Mouse (Mus musculus) embryonic facial prominence, embryonic 10.5 days (tissue): ENCODE results near the gene Ica1l. TPM values are rescaled to one million over a fixed set of nuclear protein-coding genes. Genes with fewer than 3 reads are reported as not detected.

ENCODE experiments used
- DNase-seq: peaks from one replicate; pipeline ENCODE4 v3.0.0-alpha.2; 2017; ENCODE audit warnings: low spot score
- H3K27ac ChIP-seq: fragments of 300-500 bp; sonication (generic); replicated peaks from 2 replicates; pipeline ENCODE4 v1.5.1; 2016; ENCODE audit warnings: mild to moderate bottlenecking
- H3K27me3 ChIP-seq: fragments of 300-500 bp; sonication (generic); replicated peaks from 2 replicates; pipeline ENCODE4 v1.6.1; 2016; ENCODE audit warnings: low read depth, mild to moderate bottlenecking; ENCODE audit not compliant: poor library complexity, severe bottlenecking
- H3K36me3 ChIP-seq: fragments of 300-500 bp; sonication (generic); replicated peaks from 2 replicates; pipeline ENCODE4 v1.6.1; 2016; ENCODE audit warnings: mild to moderate bottlenecking, moderate library complexity
- H3K4me1 ChIP-seq: fragments of 300-500 bp; sonication (generic); 2 replicates; pipeline ENCODE4 v1.6.1; 2016
- H3K4me3 ChIP-seq: fragments of 300-500 bp; sonication (generic); 2 replicates; pipeline ENCODE4 v1.5.1; 2016; ENCODE audit warnings: mild to moderate bottlenecking, moderate library complexity
- H3K9me3 ChIP-seq: fragments of 300-500 bp; sonication (generic); 2 replicates; pipeline ENCODE4 v1.6.1; 2016; ENCODE audit warnings: mild to moderate bottlenecking
- WGBS: fragments of 180-500 bp; shearing (Covaris S2); methylation state at CpG from one replicate; pipeline ENCODE4 v1.1.7; 2016; 5-methylcytosine and 5-hydroxymethylcytosine counted together
- polyA plus RNA-seq: library from polyadenylated mRNA; unstranded; fragments of >200 nt; fragmentation: Nextera tagmentation; extraction: Ambion mirVana; gene quantifications from 2 replicates; pipeline ENCODE4 v1.2.1, GENCODE M21; 2016

Gene Ica1l
- polyA plus RNA-seq, 1 experiment from 2014 or later = 0.77 TPM

DNA sequence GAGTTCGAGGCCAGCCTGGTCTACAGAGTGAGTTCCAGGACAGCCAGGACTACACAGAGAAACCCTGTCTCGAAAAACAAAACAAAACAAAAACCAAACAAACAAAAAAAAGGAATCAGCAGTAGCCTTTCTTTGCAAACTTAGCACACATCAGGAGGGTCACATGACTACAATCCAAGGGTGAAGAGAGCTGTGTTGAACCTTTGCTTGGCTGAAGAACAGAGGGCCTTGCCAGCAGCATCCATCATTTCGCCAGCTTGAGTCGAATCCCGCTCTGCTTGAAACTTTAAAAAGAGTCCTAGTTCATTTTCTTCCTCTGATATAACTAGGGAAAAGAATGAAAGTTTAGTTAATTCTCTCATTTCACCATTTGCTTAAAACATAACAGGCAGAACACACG is 27.5 kb downstream of the Ica1l start:
- Histone ChIP-seq H3K4me1 (no peaks in the 10 kb centered on the region), H3K36me3 (no peaks in the 10 kb centered on the region), H3K27me3 (no peaks in the 10 kb centered on the region), H3K4me3 (no peak overlapping the region), H3K27ac (no peak overlapping the region), H3K9me3 (no peaks in the 10 kb centered on the region)
- DNase-seq = no peak
- WGBS = 86% methylated on average over 6 of the region's 6 CpGs

DNA sequence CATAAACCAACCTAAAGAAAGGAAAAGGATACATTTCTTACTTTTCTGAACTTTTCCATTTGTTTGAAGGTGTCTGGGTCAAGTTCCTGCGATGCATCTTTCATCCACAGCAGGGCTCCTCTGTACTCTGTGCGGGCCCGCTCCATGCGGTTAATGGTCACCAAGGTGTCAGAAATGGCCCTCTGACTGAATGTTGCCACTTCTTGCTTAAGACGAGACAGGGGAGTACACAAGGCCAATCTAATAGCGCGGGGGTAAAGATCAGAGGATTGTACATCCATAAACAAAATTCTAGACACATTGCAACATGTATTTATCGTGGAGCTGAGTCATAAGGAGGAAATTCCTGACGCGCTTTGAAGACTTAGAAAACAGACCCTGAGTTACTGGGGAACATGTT is 29.2 kb downstream of the Ica1l start:
- Histone ChIP-seq H3K36me3 (no peaks in the 10 kb centered on the region), H3K27ac (no peak overlapping the region), H3K9me3 (no peaks in the 10 kb centered on the region), H3K4me3 (no peak overlapping the region), H3K27me3 (no peaks in the 10 kb centered on the region), H3K4me1 (no peaks in the 10 kb centered on the region)
- WGBS = 92% methylated on average over 10 of the region's 10 CpGs
- no peak for DNase-seq

- WGBS = 82% methylated on average over 2 of the region's 2 CpGs
- no peak for DNase-seq
- H3K9me3 ChIP-seq = no peaks in the 10 kb centered on the region
Observed at GRCm38 (mm10) chr1:60008743-60009142, 34.2 kb downstream of the Ica1l start.

DNA sequence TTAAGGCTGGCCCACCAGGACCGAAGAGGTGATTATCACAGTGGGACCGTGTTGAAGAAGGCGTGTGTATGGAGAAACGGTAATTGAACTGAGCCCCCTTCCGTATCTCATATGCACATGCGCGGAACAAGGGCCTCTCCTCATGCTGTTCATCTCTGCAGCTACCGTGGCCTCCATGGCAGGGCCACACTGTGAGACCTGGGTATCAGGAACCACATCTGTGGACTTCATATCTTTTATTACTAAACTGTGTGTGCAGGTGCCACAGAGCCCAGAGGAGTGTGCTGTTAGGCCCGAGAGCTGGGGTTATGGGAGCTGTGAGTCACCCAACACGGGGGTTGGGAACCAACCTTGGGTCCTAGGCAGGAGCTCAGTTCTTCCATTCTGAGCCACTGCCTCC is 35.6 kb downstream of the Ica1l start:
- Histone ChIP-seq H3K4me1 (no peaks in the 10 kb centered on the region), H3K27me3 (no peaks in the 10 kb centered on the region), H3K36me3 (no peaks in the 10 kb centered on the region), H3K4me3 (no peak overlapping the region), H3K27ac (no peak overlapping the region), H3K9me3 (no peaks in the 10 kb centered on the region)
- DNase-seq = no peak
- WGBS = 89% methylated on average over 10 of the region's 10 CpGs

More at GRCm38 (mm10) chr1:60008743-60009142, 34.2 kb downstream of the Ica1l start:
- H3K36me3 ChIP-seq = no peaks in the 10 kb centered on the region
- no peak overlapping the region for H3K4me3 ChIP-seq
- no peak overlapping the region for H3K27ac ChIP-seq
- no peaks in the 10 kb centered on the region for H3K27me3 ChIP-seq
- no peaks in the 10 kb centered on the region for H3K4me1 ChIP-seq

DNA sequence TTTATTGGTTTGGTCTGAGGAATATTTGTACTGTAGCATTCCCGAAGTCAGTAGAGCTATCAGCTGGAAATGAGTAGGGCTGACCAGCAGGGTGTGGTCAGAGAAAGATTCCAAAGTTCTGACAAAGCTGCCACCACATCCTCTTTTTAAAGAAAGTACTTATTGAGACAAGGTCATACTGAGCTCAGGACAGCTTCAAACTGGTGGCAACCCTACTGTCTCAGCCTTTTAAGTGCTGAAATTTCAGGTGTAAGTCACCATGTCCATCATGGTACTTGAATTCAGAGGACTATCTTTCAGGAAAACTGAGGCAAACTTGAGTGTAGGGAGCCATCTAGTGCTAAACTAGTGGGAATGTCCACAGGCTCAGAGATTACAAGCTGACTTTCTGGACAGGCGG is 42.7 kb downstream of the Ica1l start:
- WGBS = 64% methylated on average over 2 of the region's 2 CpGs
- Histone ChIP-seq H3K36me3 (no peaks in the 10 kb centered on the region), H3K4me3 (no peak overlapping the region), H3K9me3 (no peaks in the 10 kb centered on the region), H3K27me3 (no peaks in the 10 kb centered on the region), H3K27ac (no peak overlapping the region), H3K4me1 (no peaks in the 10 kb centered on the region)
- DNase-seq = no peak

DNA sequence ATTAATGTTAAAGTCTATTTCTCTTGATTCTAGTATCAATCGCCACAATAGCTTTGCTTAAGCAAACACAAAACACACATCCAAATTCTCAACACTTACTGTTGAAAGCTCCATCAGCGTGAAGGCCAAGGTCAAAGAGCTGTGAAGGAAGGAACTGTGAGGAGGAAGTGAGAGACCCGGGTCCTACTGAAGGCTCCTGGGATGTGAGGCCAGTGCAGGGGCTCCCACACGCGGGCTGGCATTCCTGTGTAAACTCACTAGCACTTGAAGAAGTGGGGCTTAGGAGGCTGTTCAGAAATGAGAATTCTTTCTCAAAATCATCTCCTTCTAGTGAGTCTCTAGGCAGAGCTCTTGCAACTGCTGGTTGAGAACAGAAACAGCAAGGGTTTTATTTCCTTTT is 45.6 kb downstream of the Ica1l start:
- Histone ChIP-seq H3K36me3 (peaks cover 2% of the 10 kb centered on the region), H3K4me1 (no peaks in the 10 kb centered on the region), H3K27me3 (no peaks in the 10 kb centered on the region), H3K9me3 (no peaks in the 10 kb centered on the region), H3K27ac (no peak overlapping the region), H3K4me3 (no peak overlapping the region)
- DNase-seq = no peak
- WGBS = 72% methylated on average over 5 of the region's 5 CpGs

DNA sequence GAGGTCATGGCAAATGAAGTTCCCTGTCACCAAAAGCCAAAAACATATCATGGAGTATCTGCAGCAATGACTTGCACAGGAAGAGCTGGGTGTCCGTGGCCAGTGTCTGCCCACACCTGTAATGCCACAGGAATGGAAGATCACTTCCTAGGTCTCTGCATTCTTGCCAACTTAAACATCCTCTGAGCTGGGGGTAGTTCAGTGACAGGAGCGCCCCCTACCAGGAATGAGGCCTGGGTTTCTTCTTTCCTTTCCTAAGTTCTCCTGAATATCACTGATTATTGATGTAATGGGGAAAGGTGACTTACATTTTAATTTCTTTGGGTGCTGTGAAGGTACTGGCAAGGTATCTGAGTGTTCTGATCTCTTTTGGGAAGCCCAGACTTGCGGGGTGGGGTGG is 47.3 kb downstream of the Ica1l start:
- Histone ChIP-seq H3K9me3 (no peaks in the 10 kb centered on the region), H3K27me3 (no peaks in the 10 kb centered on the region), H3K4me1 (no peaks in the 10 kb centered on the region), H3K36me3 (peaks cover 13% of the 10 kb centered on the region), H3K27ac (no peak overlapping the region), H3K4me3 (no peak overlapping the region)
- DNase-seq = no peak
- WGBS = 49% methylated on average over 3 of the region's 3 CpGs

GRCm38 (mm10) chr1:59987399-59988040 is 55.5 kb downstream of the Ica1l start:
- Histone ChIP-seq H3K4me1 (no peaks in the 10 kb centered on the region), H3K36me3 (peaks cover 69% of the 10 kb centered on the region), H3K27me3 (no peaks in the 10 kb centered on the region), H3K27ac (no peak overlapping the region), H3K4me3 (no peak overlapping the region), H3K9me3 (no peaks in the 10 kb centered on the region)
- WGBS = 94% methylated on average over 3 of the region's 3 CpGs
- DNase-seq = no peak

DNA sequence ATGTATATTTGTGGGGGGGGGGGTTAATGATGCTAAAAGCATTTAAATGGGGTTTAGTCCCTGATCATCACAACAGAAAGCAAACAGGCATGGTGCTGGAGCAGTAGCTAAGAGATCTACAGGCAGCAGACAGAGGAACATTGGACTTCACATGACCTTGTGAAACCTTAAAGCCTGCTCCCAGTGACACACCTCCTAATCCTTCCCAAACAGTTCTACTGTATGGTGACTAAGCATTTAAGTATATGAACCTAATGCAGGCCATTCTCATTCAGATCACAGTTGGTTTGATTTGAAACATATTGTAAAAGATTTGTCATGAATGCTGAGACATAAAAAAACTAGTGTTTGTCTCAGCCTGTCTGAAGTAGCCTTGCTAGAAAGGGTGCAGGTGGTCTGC is 56.4 kb downstream of the Ica1l start:
- Histone ChIP-seq H3K27ac (no peak overlapping the region), H3K4me3 (no peak overlapping the region), H3K9me3 (no peaks in the 10 kb centered on the region), H3K36me3 (peaks cover 69% of the 10 kb centered on the region), H3K4me1 (no peaks in the 10 kb centered on the region), H3K27me3 (no peaks in the 10 kb centered on the region)
- DNase-seq = no peak

GRCm38 (mm10) chr1:59967291-59967690 is 75.7 kb downstream of the Ica1l start:
- Histone ChIP-seq H3K36me3 (peaks cover 69% of the 10 kb centered on the region), H3K27ac (no peak overlapping the region), H3K27me3 (no peaks in the 10 kb centered on the region), H3K4me1 (0 out of 2 replicates have a peak, but pooled peaks cover 3% of the 10 kb centered on the region), H3K9me3 (no peaks in the 10 kb centered on the region), H3K4me3 (no peak overlapping the region)
- 84% methylated on average over 4 of the region's 4 CpGs for WGBS
- no peak for DNase-seq

GRCm38 (mm10) chr1:59966171-59966785 is 76.7 kb downstream of the Ica1l start:
- Histone ChIP-seq H3K4me1 (0 out of 2 replicates have a peak, but pooled peaks cover 3% of the 10 kb centered on the region), H3K27me3 (no peaks in the 10 kb centered on the region), H3K27ac (no peak overlapping the region), H3K36me3 (peaks cover 70% of the 10 kb centered on the region), H3K9me3 (no peaks in the 10 kb centered on the region), H3K4me3 (no peak overlapping the region)
- 88% methylated on average over 6 of the region's 6 CpGs for WGBS
- no peak for DNase-seq

DNA sequence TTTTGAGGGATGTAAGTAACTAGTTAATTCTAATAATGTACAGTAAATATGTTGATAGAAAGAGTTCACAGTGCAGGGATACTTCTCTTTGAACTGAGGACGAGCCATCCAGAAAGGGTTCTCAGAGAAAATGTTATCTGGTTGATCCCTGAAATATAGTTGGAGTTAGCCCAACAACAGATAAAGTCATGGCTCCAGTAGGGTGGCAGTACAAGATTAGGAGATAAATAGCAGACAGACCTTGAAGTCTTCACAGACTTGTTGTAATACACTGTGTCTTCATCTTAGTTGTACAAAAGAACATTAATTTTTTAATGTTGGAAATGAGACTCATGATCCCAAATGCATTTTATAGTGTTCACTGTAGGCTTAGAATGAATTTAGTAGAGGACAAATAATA is 83.0 kb downstream of the Ica1l start:
- 88% methylated on average over 1 of the region's 1 CpGs for WGBS
- H3K27me3 ChIP-seq = no peaks in the 10 kb centered on the region
- H3K4me1 ChIP-seq = no peaks in the 10 kb centered on the region
- H3K9me3 ChIP-seq = no peaks in the 10 kb centered on the region
- peaks cover 70% of the 10 kb centered on the region for H3K36me3 ChIP-seq
- no peak for DNase-seq
- no peak overlapping the region for H3K4me3 ChIP-seq
- no peak overlapping the region for H3K27ac ChIP-seq

GRCm38 (mm10) chr1:59957206-59957605 is 85.8 kb downstream of the Ica1l start:
- WGBS = 85% methylated on average over 3 of the region's 3 CpGs

More at GRCm38 (mm10) chr1:59957206-59957605, 85.8 kb downstream of the Ica1l start:
- Histone ChIP-seq H3K27me3 (no peaks in the 10 kb centered on the region), H3K27ac (no peak overlapping the region), H3K4me1 (no peaks in the 10 kb centered on the region), H3K4me3 (no peak overlapping the region), H3K9me3 (no peaks in the 10 kb centered on the region), H3K36me3 (peaks cover 59% of the 10 kb centered on the region)
- no peak for DNase-seq
